Mouse (Mus musculus): ENCODE results near the gene Cd302. TPM values are rescaled to one million over a fixed set of nuclear protein-coding genes. Genes with fewer than 3 reads are reported as not detected.

Cd302 gene
- polyA plus RNA-seq, 1 experiment = 8.6 TPM

- Histone ChIP-seq H3K4me1 (ENCODE audit: control insufficient read depth, insufficient read depth, low read length) (no peaks in the 10 kb centered on the region), H3K27me3 (ENCODE audit: control insufficient read depth, insufficient read depth, low read length) (no peaks in the 10 kb centered on the region), H3K36me3 (ENCODE audit: control insufficient read depth, insufficient read depth, low read length) (no peaks in the 10 kb centered on the region), H3K27ac (ENCODE audit: control insufficient read depth, insufficient read depth, low read depth, low read length) (no peak overlapping the region), H3K4me3 (ENCODE audit: control insufficient read depth, low read depth, low read length) (no peak overlapping the region)
- TF ChIP-seq CTCF (IDR thresholded peaks at IDR 0.05; ENCODE audit: control insufficient read depth, insufficient read depth, insufficient replicate concordance, low read depth, low read length) (no peak), POLR2A (IDR thresholded peaks at IDR 0.05; ENCODE audit: control insufficient read depth, low read depth, low read length) (no peak)
Observed at GRCm38 (mm10) chr2:60299323-60299722, 15.0 kb upstream of the Cd302 start.

GRCm38 (mm10) chr2:60298266-60298665, 14.0 kb upstream of the Cd302 start:
- H3K36me3 ChIP-seq (ENCODE audit: control insufficient read depth, insufficient read depth, low read length) = no peaks in the 10 kb centered on the region
- H3K27ac ChIP-seq (ENCODE audit: control insufficient read depth, insufficient read depth, low read depth, low read length) = no peak overlapping the region
- TF ChIP-seq CTCF (IDR thresholded peaks at IDR 0.05; ENCODE audit: control insufficient read depth, insufficient read depth, insufficient replicate concordance, low read depth, low read length) (no peak), POLR2A (IDR thresholded peaks at IDR 0.05; ENCODE audit: control insufficient read depth, low read depth, low read length) (no peak)
- no peak overlapping the region for H3K4me3 ChIP-seq (ENCODE audit: control insufficient read depth, low read depth, low read length)
- H3K27me3 ChIP-seq (ENCODE audit: control insufficient read depth, insufficient read depth, low read length) = no peaks in the 10 kb centered on the region
- no peaks in the 10 kb centered on the region for H3K4me1 ChIP-seq (ENCODE audit: control insufficient read depth, insufficient read depth, low read length)

DNA sequence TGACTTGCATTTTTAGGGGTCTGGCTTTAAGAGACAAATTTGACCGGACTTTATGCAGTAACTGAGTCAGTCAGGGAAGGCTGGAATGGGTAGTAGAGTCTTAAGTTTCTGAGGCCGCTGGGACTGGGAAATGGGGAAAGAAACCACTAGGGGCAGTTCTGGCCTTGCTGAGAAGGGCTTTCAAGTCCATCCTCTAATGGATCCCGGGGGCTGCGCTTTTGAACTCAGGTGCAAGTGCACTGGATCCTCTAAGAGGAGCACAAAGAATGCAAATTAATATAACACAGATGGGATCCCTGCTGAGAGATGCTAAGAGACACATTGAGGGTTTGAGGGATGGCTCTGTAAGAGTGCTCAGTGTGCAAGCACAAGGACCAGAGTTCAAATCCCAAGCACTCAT, 7.1 kb upstream of the Cd302 start:
- no peak overlapping the region for H3K4me3 ChIP-seq (ENCODE audit: control insufficient read depth, low read depth, low read length)
- no peaks in the 10 kb centered on the region for H3K4me1 ChIP-seq (ENCODE audit: control insufficient read depth, insufficient read depth, low read length)

GRCm38 (mm10) chr2:60289451-60289850, 5.2 kb upstream of the Cd302 start:
- Histone ChIP-seq H3K4me3 (ENCODE audit: control insufficient read depth, low read depth, low read length) (no peak overlapping the region), H3K27ac (ENCODE audit: control insufficient read depth, insufficient read depth, low read depth, low read length) (no peak overlapping the region), H3K4me1 (ENCODE audit: control insufficient read depth, insufficient read depth, low read length) (no peaks in the 10 kb centered on the region), H3K36me3 (ENCODE audit: control insufficient read depth, insufficient read depth, low read length) (no peaks in the 10 kb centered on the region), H3K27me3 (ENCODE audit: control insufficient read depth, insufficient read depth, low read length) (no peaks in the 10 kb centered on the region)
- no peak for TF ChIP-seq POLR2A (IDR thresholded peaks at IDR 0.05; ENCODE audit: control insufficient read depth, low read depth, low read length)
- TF ChIP-seq CTCF (IDR thresholded peaks at IDR 0.05; ENCODE audit: control insufficient read depth, insufficient read depth, insufficient replicate concordance, low read depth, low read length) = no peak

More for the DNA sequence above, 7.1 kb upstream of the Cd302 start:
- Histone ChIP-seq H3K27ac (ENCODE audit: control insufficient read depth, insufficient read depth, low read depth, low read length) (no peak overlapping the region), H3K36me3 (ENCODE audit: control insufficient read depth, insufficient read depth, low read length) (no peaks in the 10 kb centered on the region), H3K27me3 (ENCODE audit: control insufficient read depth, insufficient read depth, low read length) (no peaks in the 10 kb centered on the region)
- TF ChIP-seq POLR2A (IDR thresholded peaks at IDR 0.05; ENCODE audit: control insufficient read depth, low read depth, low read length) (no peak), CTCF (IDR thresholded peaks at IDR 0.05; ENCODE audit: control insufficient read depth, insufficient read depth, insufficient replicate concordance, low read depth, low read length) (no peak)

GRCm38 (mm10) chr2:60288606-60289005, 4.3 kb upstream of the Cd302 start:
- Histone ChIP-seq H3K27ac (ENCODE audit: control insufficient read depth, insufficient read depth, low read depth, low read length) (no peak overlapping the region), H3K4me1 (ENCODE audit: control insufficient read depth, insufficient read depth, low read length) (peaks cover 4% of the 10 kb centered on the region), H3K36me3 (ENCODE audit: control insufficient read depth, insufficient read depth, low read length) (no peaks in the 10 kb centered on the region), H3K27me3 (ENCODE audit: control insufficient read depth, insufficient read depth, low read length) (no peaks in the 10 kb centered on the region; the same call in 1 of the 2 replicates), H3K4me3 (ENCODE audit: control insufficient read depth, low read depth, low read length) (no peak overlapping the region)
- TF ChIP-seq POLR2A (IDR thresholded peaks at IDR 0.05; ENCODE audit: control insufficient read depth, low read depth, low read length) (no peak), CTCF (IDR thresholded peaks at IDR 0.05; ENCODE audit: control insufficient read depth, insufficient read depth, insufficient replicate concordance, low read depth, low read length) (no peak)

DNA sequence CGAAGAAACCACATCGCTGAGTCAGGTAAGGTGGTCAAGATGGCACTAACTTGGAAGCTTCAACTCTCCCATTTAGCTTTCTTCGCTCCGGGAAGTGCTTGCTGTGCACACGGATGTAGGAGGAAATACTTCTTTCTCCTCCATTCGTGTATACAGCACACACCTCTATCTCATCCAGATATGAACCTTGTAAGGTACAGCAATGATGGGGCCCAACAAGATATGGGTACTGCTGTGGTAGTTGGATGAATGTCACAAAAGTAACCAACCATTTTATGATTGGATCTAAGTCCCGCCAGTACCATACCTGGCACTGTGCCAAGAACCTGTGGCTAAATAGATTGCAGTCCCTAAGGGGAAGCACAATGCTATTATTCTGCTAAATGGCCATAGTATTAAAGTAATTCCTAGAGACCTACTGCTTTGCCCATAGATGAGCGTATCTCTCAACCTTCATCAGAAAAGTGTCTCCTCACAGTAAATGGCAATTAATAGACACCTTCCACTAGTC, 874 bp upstream of the Cd302 start:
- Histone ChIP-seq H3K4me3 (ENCODE audit: control insufficient read depth, low read depth, low read length) (no peak overlapping the region), H3K27me3 (ENCODE audit: control insufficient read depth, insufficient read depth, low read length) (no peaks in the 10 kb centered on the region; the same call in 1 of the 2 replicates), H3K27ac (ENCODE audit: control insufficient read depth, insufficient read depth, low read depth, low read length) (no peak overlapping the region), H3K4me1 (ENCODE audit: control insufficient read depth, insufficient read depth, low read length) (peaks cover 4% of the 10 kb centered on the region), H3K36me3 (ENCODE audit: control insufficient read depth, insufficient read depth, low read length) (no peaks in the 10 kb centered on the region)
- TF ChIP-seq POLR2A (IDR thresholded peaks at IDR 0.05; ENCODE audit: control insufficient read depth, low read depth, low read length) (no peak), CTCF (IDR thresholded peaks at IDR 0.05; ENCODE audit: control insufficient read depth, insufficient read depth, insufficient replicate concordance, low read depth, low read length) (no peak)

GRCm38 (mm10) chr2:60283751-60284466, 379 bp downstream of the Cd302 start:
- no peaks in the 10 kb centered on the region; the same call in 1 of the 2 replicates for H3K27me3 ChIP-seq (ENCODE audit: control insufficient read depth, insufficient read depth, low read length)
- peak overlapping the region; percentile 78 for H3K27ac ChIP-seq (ENCODE audit: control insufficient read depth, insufficient read depth, low read depth, low read length)
- H3K36me3 ChIP-seq (ENCODE audit: control insufficient read depth, insufficient read depth, low read length) = no peaks in the 10 kb centered on the region
- peaks cover 4% of the 10 kb centered on the region for H3K4me1 ChIP-seq (ENCODE audit: control insufficient read depth, insufficient read depth, low read length)
- peak overlapping the region; percentile 83 for H3K4me3 ChIP-seq (ENCODE audit: control insufficient read depth, low read depth, low read length)
- TF ChIP-seq CTCF (IDR thresholded peaks at IDR 0.05; ENCODE audit: control insufficient read depth, insufficient read depth, insufficient replicate concordance, low read depth, low read length) = no peak
- peak; percentile 45; the same call in 1 of the 2 replicates for TF ChIP-seq POLR2A (IDR thresholded peaks at IDR 0.05; ENCODE audit: control insufficient read depth, low read depth, low read length)

All from testis, adult 2 months (tissue).